Mouse (Mus musculus) lung, postnatal 14 days (tissue): ENCODE data around the gene Mef2c.

Experiments used
- DNase-seq: peaks from one replicate; pipeline ENCODE4 v3.0.0; 2021

Mef2c gene

GRCm38 (mm10) chr13:83624651-83625050 lies 120.8 kb downstream of the Mef2c start:
- DNase-seq: no peak

GRCm38 (mm10) chr13:83627429-83627828 lies 123.6 kb downstream of the Mef2c start:
- DNase-seq: no peak

GRCm38 (mm10) chr13:83628139-83628538 lies 124.3 kb downstream of the Mef2c start:
- no peak for DNase-seq

GRCm38 (mm10) chr13:83633155-83633554 lies 129.3 kb downstream of the Mef2c start:
- no peak for DNase-seq

- DNase-seq: no peak
Measured at GRCm38 (mm10) chr13:83635218-83635617, 131.4 kb downstream of the Mef2c start.

- DNase-seq: no peak
Measured at GRCm38 (mm10) chr13:83637666-83638065, 133.8 kb downstream of the Mef2c start.

GRCm38 (mm10) chr13:83638735-83639134 lies 134.9 kb downstream of the Mef2c start:
- DNase-seq: no peak

- no peak for DNase-seq
Measured at GRCm38 (mm10) chr13:83649051-83649450, 145.2 kb downstream of the Mef2c start.

- DNase-seq: no peak
Measured at GRCm38 (mm10) chr13:83649795-83650476, 146.1 kb downstream of the Mef2c start.

- no peak for DNase-seq
Measured at GRCm38 (mm10) chr13:83650807-83651206, 147.0 kb downstream of the Mef2c start.

- DNase-seq: no peak
Measured at GRCm38 (mm10) chr13:83651941-83652548, 148.2 kb downstream of the Mef2c start.

- DNase-seq: no peak
Measured at GRCm38 (mm10) chr13:83652560-83652959, 148.7 kb downstream of the Mef2c start.

GRCm38 (mm10) chr13:83654889-83655769 lies 151.3 kb downstream of the Mef2c start:
- DNase-seq: peak; percentile 89

- DNase-seq: no peak
Measured at GRCm38 (mm10) chr13:83656094-83656493, 152.3 kb downstream of the Mef2c start.

GRCm38 (mm10) chr13:83656773-83657172 lies 152.9 kb downstream of the Mef2c start:
- no peak for DNase-seq

GRCm38 (mm10) chr13:83660722-83661121 lies 156.9 kb downstream of the Mef2c start:
- no peak for DNase-seq

- DNase-seq: no peak
Measured at GRCm38 (mm10) chr13:83661166-83661565, 157.3 kb downstream of the Mef2c start.

- no peak for DNase-seq
Measured at GRCm38 (mm10) chr13:83662089-83662551, 158.3 kb downstream of the Mef2c start.

- no peak for DNase-seq
Measured at GRCm38 (mm10) chr13:83666179-83666578, 162.3 kb downstream of the Mef2c start.

- no peak for DNase-seq
Measured at GRCm38 (mm10) chr13:83667051-83667450, 163.2 kb downstream of the Mef2c start.

GRCm38 (mm10) chr13:83707611-83708010 lies 203.8 kb downstream of the Mef2c start:
- DNase-seq: no peak

- no peak for DNase-seq
Measured at GRCm38 (mm10) chr13:83712778-83713380, 209.0 kb downstream of the Mef2c start.

GRCm38 (mm10) chr13:83713661-83714291 lies 209.9 kb downstream of the Mef2c start:
- DNase-seq: no peak
